Mouse (Mus musculus): ENCODE data around the gene Polr3h.

DNA sequence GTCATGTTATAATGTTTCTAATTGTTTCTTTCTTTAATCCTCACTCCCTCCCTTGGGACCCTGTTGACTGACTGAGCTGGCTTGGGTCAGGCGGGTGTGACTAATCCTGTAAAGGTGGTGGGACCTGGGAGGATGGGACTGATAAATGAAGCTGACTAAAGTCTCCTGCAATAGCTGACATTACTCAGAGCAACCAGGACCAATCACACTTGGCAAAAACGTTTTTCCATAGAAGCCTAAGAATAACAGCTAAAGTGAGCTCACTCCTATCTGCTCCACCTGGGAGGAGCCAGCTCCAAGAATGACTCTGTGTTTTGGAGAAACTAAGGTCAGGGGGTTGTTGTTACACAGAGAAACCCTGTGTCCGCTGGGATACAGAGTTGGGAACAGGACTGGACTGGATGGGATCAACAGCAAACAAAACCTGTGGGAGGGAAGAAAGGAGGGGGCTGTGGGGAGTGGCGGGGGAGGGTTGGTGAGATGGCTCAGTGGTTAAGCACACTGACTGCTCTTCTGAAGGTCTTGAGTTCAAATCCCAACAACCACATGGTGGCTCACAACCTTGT, 39.0 kb upstream of the Polr3h start:
- TF ChIP-seq POLR2A (IDR thresholded peaks at IDR 0.05; ENCODE audit: borderline replicate concordance, extremely low read depth, insufficient read depth, insufficient read length, poor library complexity, severe bottlenecking) (no peak), CTCF (IDR thresholded peaks at IDR 0.05; ENCODE audit: borderline replicate concordance, extremely low read depth, insufficient read depth, insufficient read length) (no peak)

All from brain, embryonic 14.5 days (tissue).